Mouse (Mus musculus) cerebellum, adult 18-20 months (tissue): ENCODE data around the gene Ifit2.
"Not testable (repeated sequence)": the region's sequence is repeated elsewhere in the genome, so short reads cannot be mapped to it uniquely, and the experiment has no call there.

Experiments used
- DNase-seq, 2 experiments: peaks; one replicate each; pipeline ENCODE4 v3.0.0; 2021

The Ifit2 gene

DNA sequence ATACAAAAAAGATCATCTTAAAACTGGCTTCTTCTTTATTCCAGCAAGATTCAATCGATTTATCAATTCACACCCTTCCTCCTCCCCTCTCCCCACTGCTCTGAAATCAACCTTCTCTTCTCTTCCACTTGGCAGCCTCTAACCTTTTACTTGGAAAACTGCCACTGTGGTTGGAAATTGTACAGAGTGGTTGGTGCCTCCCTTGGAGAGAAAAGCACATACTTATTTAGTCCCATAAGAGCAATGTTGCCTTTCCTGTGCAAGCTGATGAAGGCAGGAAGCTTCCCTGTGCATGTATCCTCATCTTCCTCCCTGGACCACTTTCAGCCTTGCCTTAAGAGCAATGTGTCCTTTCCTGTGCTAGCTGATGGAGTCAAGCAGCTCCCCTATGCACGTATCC, 47.8 kb downstream of the Ifit2 start:
- peak; percentile 35 to 39 for DNase-seq

DNA sequence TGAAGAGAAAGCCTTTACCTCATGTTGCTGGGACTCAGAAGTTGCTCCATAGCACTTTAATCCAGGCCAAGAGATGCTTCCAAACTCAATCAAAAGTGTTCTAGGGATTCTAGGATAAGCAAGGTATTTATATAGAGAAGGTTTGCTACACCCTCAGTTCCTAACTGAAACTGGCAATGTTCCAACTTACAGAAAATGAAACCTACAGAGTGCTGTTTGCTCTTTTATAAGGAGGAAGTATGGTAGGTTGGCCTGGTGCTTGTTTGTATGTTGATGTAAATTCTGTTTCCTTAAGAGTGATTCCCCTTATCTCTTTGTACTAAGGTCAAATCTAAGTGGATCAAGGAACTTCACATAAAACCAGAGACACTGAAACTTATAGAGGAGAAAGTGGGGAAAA, 48.8 kb downstream of the Ifit2 start:
- not testable (repeated sequence) for DNase-seq

- DNase-seq: not testable (repeated sequence)
These were observed 51.4 kb downstream of the Ifit2 start, which contains the start of gene Ifit1bl1 for GRCm38 (mm10) chr19:34601888-34602287. TSS of gene Ifit1bl1 (minus strand) at chr19:34601956.

GRCm38 (mm10) chr19:34605472-34605871, 55.0 kb downstream of the Ifit2 start:
- DNase-seq: no peak

DNA sequence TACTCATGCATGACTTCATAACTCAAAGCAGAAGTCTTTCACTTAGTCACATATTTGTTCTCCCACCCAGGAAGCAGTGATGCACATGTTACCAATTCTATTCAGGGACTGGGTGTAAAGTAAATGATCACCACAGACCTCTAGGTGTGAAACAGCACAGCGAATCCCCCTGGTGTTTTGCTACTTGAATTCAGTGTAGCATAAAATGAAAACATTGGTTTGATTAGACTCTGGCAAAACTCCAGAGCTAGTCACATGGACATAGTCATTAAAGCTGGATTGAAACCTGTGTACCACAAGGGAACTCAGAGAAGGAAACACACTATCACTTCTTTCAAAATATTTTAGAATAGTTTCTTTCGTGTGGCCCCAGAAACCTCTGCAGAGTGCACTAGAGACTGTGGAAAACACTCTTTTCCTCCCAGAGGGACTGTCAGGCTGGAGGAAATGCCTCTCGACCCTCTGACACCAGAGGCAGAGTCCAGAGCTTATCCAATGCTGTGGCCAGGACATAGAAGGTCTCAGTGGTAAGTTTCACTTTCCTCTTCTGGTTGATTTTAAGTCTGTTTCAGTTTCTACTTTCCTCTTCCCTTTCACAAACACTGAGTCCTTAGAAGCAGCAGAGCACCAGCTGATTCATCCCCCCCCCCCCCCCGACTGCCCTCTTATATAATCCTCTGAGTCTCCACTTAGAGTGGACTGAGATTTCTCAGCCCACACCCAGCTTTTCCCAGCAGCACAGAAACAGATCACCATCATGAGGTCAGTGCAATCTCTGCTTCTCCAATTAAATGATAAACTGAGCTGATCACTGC, 57.0 kb downstream of the Ifit2 start, which contains the start of gene Ifit3b:
Ifit3b (plus strand) TSS at position 734 of the 815 bp plus-strand sequence.
- DNase-seq: not testable (repeated sequence)

GRCm38 (mm10) chr19:34610118-34610517, 59.6 kb downstream of the Ifit2 start:
- DNase-seq: not testable (repeated sequence)

GRCm38 (mm10) chr19:34612243-34613001, 61.9 kb downstream of the Ifit2 start:
- not testable (repeated sequence) for DNase-seq

DNA sequence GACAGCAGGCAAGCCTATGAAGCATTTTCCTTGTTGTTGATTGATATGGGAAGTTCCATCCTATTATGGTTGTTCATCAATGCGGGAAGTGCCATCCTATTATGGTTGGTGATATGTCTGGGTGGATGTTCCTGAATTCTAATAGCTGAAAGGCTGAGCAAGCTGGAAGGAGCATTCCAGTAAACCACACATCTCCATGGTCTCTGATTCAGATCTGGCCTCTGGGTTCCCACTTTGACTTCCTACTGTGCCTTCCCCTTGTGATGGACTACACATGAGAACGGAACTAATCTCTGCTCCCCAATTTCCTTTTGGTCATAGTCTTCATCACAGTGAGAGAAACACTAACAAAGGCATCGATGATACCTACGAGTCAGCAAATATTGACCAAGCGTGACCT, 70.4 kb downstream of the Ifit2 start:
- no peak for DNase-seq

DNA sequence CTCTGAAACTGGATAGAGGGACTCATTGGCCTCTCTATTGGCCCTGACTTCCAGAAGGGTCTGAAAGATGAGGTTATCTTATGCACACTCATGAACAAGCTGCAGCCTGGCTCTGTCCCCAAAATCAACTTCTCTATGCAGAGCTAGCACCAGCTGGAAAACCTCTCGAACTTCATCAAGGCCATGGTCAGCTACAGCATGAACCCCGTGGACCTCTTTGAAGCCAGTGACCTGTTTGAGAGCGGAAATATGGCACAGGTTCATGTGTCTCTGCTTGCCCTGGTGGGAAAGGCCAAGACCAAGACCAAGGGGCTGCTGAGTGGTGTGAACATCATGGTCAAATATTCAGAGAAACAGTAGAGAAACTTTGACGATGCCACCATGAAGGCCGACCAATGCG, 73.3 kb downstream of the Ifit2 start:
- no peak for DNase-seq

- DNase-seq: no peak
These were observed 74.2 kb downstream of the Ifit2 start for GRCm38 (mm10) chr19:34624663-34625062.
